Mouse (Mus musculus): ENCODE measurements around the gene Isx.

The Isx gene

GRCm38 (mm10) chr8:74901765-74902164, 28.8 kb downstream of the Isx start:
- DNase-seq: no peak

- DNase-seq: no peak
Observed at GRCm38 (mm10) chr8:74903054-74903842, 30.3 kb downstream of the Isx start.

GRCm38 (mm10) chr8:74906333-74906732, 33.4 kb downstream of the Isx start:
- no peak for DNase-seq

GRCm38 (mm10) chr8:74910708-74911107, 37.7 kb downstream of the Isx start:
- DNase-seq: no peak

GRCm38 (mm10) chr8:74920691-74921421, 47.9 kb downstream of the Isx start:
- no peak for DNase-seq

GRCm38 (mm10) chr8:74921882-74922518, 49.0 kb downstream of the Isx start:
- no peak for DNase-seq

GRCm38 (mm10) chr8:74927940-74928339, 55.0 kb downstream of the Isx start:
- DNase-seq: no peak

- DNase-seq: peak in 1 of 2 experiments; percentile 33
Observed at GRCm38 (mm10) chr8:74930731-74931130, 57.8 kb downstream of the Isx start.

GRCm38 (mm10) chr8:74935308-74935707, 62.3 kb downstream of the Isx start:
- peak; percentile 37 to 76 for DNase-seq

- peak in 1 of 2 experiments; percentile 24 for DNase-seq
Observed at GRCm38 (mm10) chr8:74936656-74937055, 63.7 kb downstream of the Isx start.

- DNase-seq: no peak
Observed at GRCm38 (mm10) chr8:74942056-74942455, 69.1 kb downstream of the Isx start.

Measured in kidney, postnatal 25 days (tissue).